Mouse (Mus musculus): ENCODE results near the gene Arfip1.

Arfip1 gene

GRCm38 (mm10) chr3:84449015-84449414 is 133.4 kb downstream of the Arfip1 start:
- no peak for DNase-seq

GRCm38 (mm10) chr3:84447803-84448202 is 134.6 kb downstream of the Arfip1 start:
- DNase-seq = peak; percentile 89

All from heart, adult 11 months (tissue).